Mouse (Mus musculus) liver, embryonic 11.5 days (tissue): Measurements from ENCODE around the gene Wfdc10. TPM values are rescaled to one million over a fixed set of nuclear protein-coding genes. Genes with fewer than 3 reads are reported as not detected.
A peak's percentile ranks its signal among the peaks of the same experiment; 100 is the strongest.

Source experiments
- ATAC-seq: fragments of 200-750 bp; cut with Nextera tagmentation; replicated peaks from 2 replicates; pipeline ENCODE4 v1.8.0; 2017; ENCODE audit warnings: moderate number of reproducible peaks, mild to moderate bottlenecking, moderate TSS enrichment, moderate library complexity; ENCODE audit not compliant: low FRiP score
- DNase-seq: peaks from one replicate; pipeline ENCODE4 v3.0.0-alpha.2; 2017; ENCODE audit warnings: low spot score
- H3K27ac ChIP-seq: fragments of 300-500 bp; sonication (generic); 2 replicates; pipeline ENCODE4 v1.5.1; 2014; ENCODE audit warnings: mild to moderate bottlenecking, low read depth, low read length, control low read depth
- H3K27me3 ChIP-seq: fragments of 300-500 bp; sonication (generic); replicated peaks from 2 replicates; pipeline ENCODE4 v1.6.1; 2014; ENCODE audit warnings: low read length, mixed read lengths; ENCODE audit not compliant: control insufficient read depth, insufficient read depth
- H3K36me3 ChIP-seq: fragments of 300-500 bp; sonication (generic); 2 replicates; pipeline ENCODE4 v1.6.1; 2014; ENCODE audit warnings: mild to moderate bottlenecking, low read length, moderate library complexity, mixed read lengths; ENCODE audit not compliant: control insufficient read depth, insufficient read depth
- H3K4me1 ChIP-seq: fragments of 300-500 bp; sonication (generic); replicated peaks from 2 replicates; pipeline ENCODE4 v1.6.1; 2014; ENCODE audit warnings: low read length, mixed read lengths; ENCODE audit not compliant: control insufficient read depth, insufficient read depth
- H3K4me2 ChIP-seq: fragments of 300-500 bp; sonication (generic); 2 replicates; pipeline ENCODE4 v1.6.1; 2014; ENCODE audit warnings: mild to moderate bottlenecking, control low read depth, moderate library complexity
- H3K4me3 ChIP-seq: fragments of 300-500 bp; sonication (generic); 2 replicates; pipeline ENCODE4 v1.5.1; 2014; ENCODE audit warnings: low read depth, low read length, control low read depth
- H3K9ac ChIP-seq: fragments of 300-500 bp; sonication (generic); 2 replicates; pipeline ENCODE4 v1.6.1; 2014; ENCODE audit warnings: low read depth, low read length, control low read depth
- H3K9me3 ChIP-seq: fragments of 300-500 bp; sonication (generic); 2 replicates; pipeline ENCODE4 v1.6.1; 2016; ENCODE audit warnings: low read length, inconsistent platforms, mixed read lengths; ENCODE audit not compliant: control insufficient read depth
- WGBS: fragments of 180-500 bp; shearing (Covaris S2); extraction: QIAGEN DNeasy Blood & Tissue Kit; methylation state at CpG from one replicate; pipeline ENCODE4 v1.1.7; 2014; 5-methylcytosine and 5-hydroxymethylcytosine counted together
- polyA plus RNA-seq: library from polyadenylated mRNA; unstranded; fragments of >200 nt; fragmentation: Nextera tagmentation; extraction: Ambion mirVana; gene quantifications from 2 replicates; pipeline ENCODE4 v1.2.1, GENCODE M21; 2014

Wfdc10 gene
- polyA plus RNA-seq, 1 experiment from 2014 or later, result not detected

DNA sequence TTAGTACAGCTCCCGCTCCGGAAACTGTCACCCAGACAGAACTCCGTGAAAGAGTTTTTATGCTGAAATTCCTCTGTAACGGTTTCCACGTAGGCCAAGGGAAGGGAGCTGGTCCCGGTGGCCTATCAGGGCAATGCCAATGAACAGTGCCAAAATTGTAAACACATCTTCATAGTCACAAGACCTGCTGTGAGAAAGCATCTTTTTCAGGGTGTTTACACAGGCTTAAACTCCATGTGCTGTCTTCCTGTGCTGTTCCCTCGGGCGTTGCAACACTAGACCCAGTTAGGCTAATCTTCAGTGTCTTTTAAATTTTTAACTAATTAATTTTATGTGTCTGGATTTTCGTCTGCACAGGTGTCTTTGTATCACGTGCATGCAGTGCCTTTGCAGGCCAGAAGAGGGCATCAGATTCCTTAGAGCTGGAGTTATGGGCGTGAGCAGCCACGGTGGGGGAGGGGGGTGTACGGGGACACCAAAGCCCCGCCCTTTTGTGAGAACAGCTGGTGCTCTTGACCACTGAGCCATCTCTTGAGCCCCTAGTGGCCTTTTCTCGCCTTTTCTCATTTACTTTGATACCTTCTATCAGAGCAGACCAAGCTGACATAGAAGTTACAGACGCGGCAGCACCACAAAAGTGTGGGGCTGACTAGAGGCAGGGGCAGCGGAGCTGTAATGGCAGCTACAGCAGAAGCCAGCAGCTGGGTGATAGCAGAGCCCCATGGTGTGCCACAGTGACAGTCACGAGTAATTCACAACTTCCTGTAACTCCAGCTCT is 23.2 kb downstream of the Wfdc10 start:
- H3K27ac ChIP-seq, result no peak overlapping the region
- H3K9ac ChIP-seq, result 0 out of 2 replicates have a peak overlapping the region, but pooled peaks have one; percentile 46
- H3K4me3 ChIP-seq, result peak overlapping the region; percentile 27
- H3K4me2 ChIP-seq, result peak overlapping the region; percentile 55
- H3K9me3 ChIP-seq, result no peaks in the 10 kb centered on the region
- ATAC-seq (peak; percentile 71), DNase-seq (peak; percentile 71)
- H3K27me3 ChIP-seq, result no peaks in the 10 kb centered on the region
- H3K36me3 ChIP-seq, result no peaks in the 10 kb centered on the region
- H3K4me1 ChIP-seq, result no peaks in the 10 kb centered on the region
- WGBS, result 21% methylated on average over 19 of the region's 19 CpGs

DNA sequence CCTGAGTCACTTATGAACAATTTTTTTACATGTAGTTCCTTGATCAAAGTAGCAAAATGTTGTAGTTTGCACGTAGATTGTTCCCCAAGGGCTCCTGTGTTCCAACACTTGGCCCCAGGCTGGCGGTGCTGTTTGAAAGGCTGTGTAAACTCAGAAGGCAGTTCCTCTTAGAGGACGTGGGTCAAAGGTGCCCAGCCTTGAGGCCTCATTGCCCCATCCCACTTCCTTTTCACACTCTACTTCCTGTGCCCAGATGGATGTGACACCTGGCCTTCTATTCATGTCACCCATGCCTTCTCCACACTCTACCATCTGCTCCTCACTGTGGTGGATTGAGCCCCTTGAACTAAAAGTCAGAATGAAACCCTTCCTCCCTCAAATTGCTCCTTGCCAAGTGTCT is 24.1 kb downstream of the Wfdc10 start:
- Histone ChIP-seq H3K36me3 (no peaks in the 10 kb centered on the region), H3K27ac (no peak overlapping the region), H3K4me2 (no peak overlapping the region), H3K9ac (no peak overlapping the region), H3K4me3 (no peak overlapping the region), H3K27me3 (no peaks in the 10 kb centered on the region), H3K4me1 (no peaks in the 10 kb centered on the region), H3K9me3 (no peaks in the 10 kb centered on the region)
- ATAC-seq (no peak), DNase-seq (no peak)
- 33% methylated on average over 3 of the region's 3 CpGs for WGBS

DNA sequence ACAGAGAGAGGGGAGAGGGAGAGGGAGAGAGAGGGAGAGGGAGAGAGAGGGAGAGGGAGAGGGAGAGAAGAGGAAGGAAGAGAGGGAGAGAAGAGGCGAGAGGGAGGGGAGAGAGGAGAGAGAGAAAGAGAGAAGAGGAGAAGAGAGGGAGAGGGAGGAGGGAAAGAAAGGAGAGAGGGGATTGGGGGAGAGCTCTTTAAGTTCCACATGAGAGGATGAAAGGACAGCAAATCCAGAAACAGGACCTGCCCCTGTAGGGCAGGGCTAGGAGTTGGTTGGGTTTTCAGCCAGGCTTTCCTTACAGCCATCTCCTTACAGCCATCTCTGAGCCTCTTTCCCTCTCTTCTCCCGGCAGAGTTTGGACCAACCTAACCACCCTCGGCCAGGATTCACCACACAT is 29.0 kb downstream of the Wfdc10 start, which contains the start of gene Wfdc13:
Gene Wfdc13 (plus strand): TSS at position 301 of the 400 bp plus-strand sequence.
- WGBS, result 59% methylated on average over 3 of the region's 3 CpGs
- H3K27me3 ChIP-seq, result no peaks in the 10 kb centered on the region
- no peak within 1 kb of the TSS for H3K4me2 ChIP-seq
- no peaks in the 10 kb centered on the region for H3K36me3 ChIP-seq
- no peaks in the 10 kb centered on the region for H3K9me3 ChIP-seq
- DNase-seq (no peak), ATAC-seq (no peak)
- no peak within 1 kb of the TSS for H3K27ac ChIP-seq
- H3K9ac ChIP-seq, result no peak within 1 kb of the TSS
- H3K4me1 ChIP-seq, result no peaks in the 10 kb centered on the region; the same call in 1 of the 2 replicates
- H3K4me3 ChIP-seq, result no peak within 1 kb of the TSS

DNA sequence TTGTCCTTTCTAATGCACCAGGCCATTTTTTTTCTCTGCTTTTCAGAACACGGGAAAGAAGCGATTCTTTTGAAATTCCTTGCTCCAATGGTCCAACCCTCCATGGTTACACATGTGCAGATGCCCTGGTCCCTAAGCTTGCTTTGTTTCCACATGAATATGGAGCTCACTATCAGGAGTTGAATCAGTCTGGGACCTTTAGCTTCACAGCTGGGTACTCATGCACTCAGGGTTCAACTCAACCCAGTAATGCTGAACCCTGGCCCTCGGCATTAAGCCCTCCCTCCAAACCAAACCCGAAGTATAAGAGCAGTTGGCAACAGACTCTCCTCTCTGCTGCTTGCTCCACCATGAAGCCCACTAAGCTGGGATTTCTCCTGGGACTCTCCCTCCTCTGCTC is 42.4 kb downstream of the Wfdc10 start, which contains the start of gene Spint4:
Gene Spint4 (plus strand): TSS at position 301 of the 400 bp plus-strand sequence.
- H3K27ac ChIP-seq, result no peak within 1 kb of the TSS

DNA sequence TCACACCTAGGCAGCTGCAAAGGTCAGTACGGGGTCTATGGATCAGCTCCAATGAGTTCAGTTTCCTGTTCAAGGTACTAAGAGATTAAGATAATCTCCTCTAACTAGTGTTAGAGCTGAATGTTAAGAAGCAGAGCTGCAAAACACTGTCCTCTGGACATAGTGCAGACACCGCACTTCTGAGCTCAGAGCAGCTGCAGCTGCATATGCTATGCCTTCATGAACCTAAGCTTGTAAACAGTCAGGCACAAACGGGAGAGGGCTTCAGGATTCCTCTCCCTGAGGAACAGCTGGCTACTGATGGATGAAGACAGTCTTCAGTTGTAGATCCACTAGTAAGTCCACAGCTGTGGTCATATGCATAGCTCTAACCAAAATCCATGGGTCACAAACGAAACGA is 45.1 kb downstream of the Wfdc10 start:
- Histone ChIP-seq H3K27me3 (no peaks in the 10 kb centered on the region), H3K4me3 (no peak overlapping the region), H3K9ac (no peak overlapping the region), H3K4me2 (no peak overlapping the region), H3K9me3 (peaks cover 2% of the 10 kb centered on the region; the same call in 1 of the 2 replicates), H3K36me3 (no peaks in the 10 kb centered on the region), H3K4me1 (no peaks in the 10 kb centered on the region), H3K27ac (no peak overlapping the region)
- WGBS, result 67% methylated on average over 5 of the region's 5 CpGs
- ATAC-seq (no peak), DNase-seq (no peak)

More for the DNA sequence above, 42.4 kb downstream of the Wfdc10 start, which contains the start of gene Spint4:
- no peak within 1 kb of the TSS for H3K4me3 ChIP-seq
- no peak within 1 kb of the TSS for H3K9ac ChIP-seq
- no peaks in the 10 kb centered on the region for H3K36me3 ChIP-seq
- ATAC-seq (no peak), DNase-seq (no peak)
- H3K4me1 ChIP-seq, result no peaks in the 10 kb centered on the region
- H3K9me3 ChIP-seq, result no peaks in the 10 kb centered on the region
- H3K4me2 ChIP-seq, result no peak within 1 kb of the TSS
- H3K27me3 ChIP-seq, result no peaks in the 10 kb centered on the region
- WGBS, result 68% methylated on average over 4 of the region's 4 CpGs

DNA sequence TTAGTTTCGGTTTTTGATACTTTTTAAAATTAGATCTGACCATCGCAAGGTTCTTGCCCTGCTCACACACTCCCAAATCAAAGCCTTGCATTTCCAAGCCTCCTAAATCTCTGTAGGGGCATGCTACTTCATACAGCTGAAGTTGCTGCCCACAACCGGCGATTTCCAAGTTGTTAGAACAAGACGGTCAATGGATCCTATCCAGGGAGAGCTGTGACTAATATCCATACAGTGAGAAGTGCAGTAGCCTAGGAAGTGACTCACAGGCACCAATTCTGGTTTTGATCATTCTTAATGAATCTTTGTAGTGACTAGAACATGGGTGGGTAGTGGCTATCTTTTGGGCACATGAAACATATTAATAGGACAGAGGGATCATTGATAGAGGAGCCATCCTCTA is 45.9 kb downstream of the Wfdc10 start:
- 81% methylated on average over 5 of the region's 5 CpGs for WGBS
- Histone ChIP-seq H3K4me3 (no peak overlapping the region), H3K4me1 (no peaks in the 10 kb centered on the region), H3K36me3 (no peaks in the 10 kb centered on the region), H3K9me3 (peaks cover 2% of the 10 kb centered on the region; the same call in 1 of the 2 replicates), H3K9ac (no peak overlapping the region), H3K27ac (no peak overlapping the region), H3K4me2 (no peak overlapping the region), H3K27me3 (no peaks in the 10 kb centered on the region)
- ATAC-seq (no peak), DNase-seq (no peak)

DNA sequence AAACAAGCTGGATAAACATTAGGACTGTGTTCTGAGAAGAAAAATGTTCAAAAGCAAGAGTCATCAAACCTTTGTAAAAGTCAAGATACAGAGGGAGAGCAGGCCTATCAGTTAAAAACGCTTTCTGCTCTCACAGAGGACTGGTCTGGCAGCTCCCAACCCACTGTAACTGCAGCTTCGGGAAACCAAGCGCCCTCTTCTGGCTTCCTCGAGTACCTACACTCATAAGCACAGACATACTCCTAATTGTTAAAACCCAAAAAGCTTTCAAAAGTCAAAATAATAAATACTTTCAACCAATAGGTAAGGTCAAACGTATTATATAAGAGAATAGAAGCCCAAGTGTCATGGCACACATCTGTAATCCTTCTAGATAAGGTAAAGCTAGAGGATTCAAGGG is 48.4 kb downstream of the Wfdc10 start:
- Histone ChIP-seq H3K9ac (no peak overlapping the region), H3K36me3 (no peaks in the 10 kb centered on the region), H3K9me3 (peaks cover 2% of the 10 kb centered on the region; the same call in 1 of the 2 replicates), H3K4me3 (no peak overlapping the region), H3K4me2 (no peak overlapping the region), H3K4me1 (no peaks in the 10 kb centered on the region), H3K27me3 (no peaks in the 10 kb centered on the region), H3K27ac (no peak overlapping the region)
- 72% methylated on average over 5 of the region's 5 CpGs for WGBS
- DNase-seq (no peak), ATAC-seq (no peak)

DNA sequence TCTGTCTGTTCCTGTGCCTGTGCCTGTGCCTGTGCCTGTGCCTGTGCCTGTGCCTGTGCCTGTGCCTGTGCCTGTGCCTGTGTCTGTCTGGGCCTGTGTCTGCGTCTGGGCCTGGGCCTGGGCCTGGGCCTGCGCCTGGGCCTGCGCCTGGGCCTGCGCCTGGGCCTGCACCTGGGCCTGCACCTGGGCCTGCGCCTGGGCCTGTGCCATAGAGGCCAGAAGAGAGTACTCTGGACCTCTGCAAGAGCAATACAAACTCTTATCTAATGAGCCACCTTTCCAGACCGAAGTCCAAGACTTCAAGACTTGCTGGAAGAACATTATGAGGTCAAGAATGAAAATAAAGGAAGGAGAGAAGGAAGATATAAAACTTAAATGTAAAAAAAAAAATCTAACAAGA is 49.5 kb downstream of the Wfdc10 start:
- no peak overlapping the region for H3K4me2 ChIP-seq
- H3K9me3 ChIP-seq, result peaks cover 2% of the 10 kb centered on the region; the same call in 1 of the 2 replicates
- H3K9ac ChIP-seq, result no peak overlapping the region
- no peak for ATAC-seq
- no peaks in the 10 kb centered on the region for H3K4me1 ChIP-seq
- no peaks in the 10 kb centered on the region for H3K27me3 ChIP-seq
- no peak overlapping the region for H3K4me3 ChIP-seq
- no peaks in the 10 kb centered on the region for H3K36me3 ChIP-seq
- DNase-seq, result no peak
- WGBS, result 84% methylated on average over 6 of the region's 6 CpGs
- H3K27ac ChIP-seq, result no peak overlapping the region

DNA sequence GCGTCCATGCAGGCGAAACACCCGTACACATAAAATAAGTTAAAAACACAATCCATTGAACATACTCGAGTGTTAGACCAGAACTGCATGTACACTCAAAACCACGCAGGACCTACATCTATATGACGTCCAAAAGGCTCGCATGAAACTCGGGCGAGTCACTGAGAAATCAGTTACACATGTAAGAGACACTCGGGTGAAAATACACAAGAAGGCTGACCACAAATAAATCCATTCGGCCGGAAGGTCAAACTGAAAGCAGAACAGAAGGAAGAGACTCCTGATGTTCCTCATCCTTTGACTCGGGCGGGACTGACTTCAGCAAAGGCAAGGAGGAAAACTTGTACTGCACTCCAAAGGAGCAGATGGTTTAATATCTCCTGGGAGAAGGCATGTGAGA is 50.1 kb downstream of the Wfdc10 start:
- WGBS, result 90% methylated on average over 14 of the region's 14 CpGs
- ATAC-seq (no peak), DNase-seq (no peak)
- Histone ChIP-seq H3K36me3 (no peaks in the 10 kb centered on the region), H3K9ac (no peak overlapping the region), H3K9me3 (peaks cover 2% of the 10 kb centered on the region; the same call in 1 of the 2 replicates), H3K4me2 (no peak overlapping the region), H3K4me1 (no peaks in the 10 kb centered on the region), H3K27me3 (no peaks in the 10 kb centered on the region), H3K27ac (no peak overlapping the region), H3K4me3 (no peak overlapping the region)
